Mouse (Mus musculus): ENCODE results near the gene Dennd5a. TPM values are rescaled to one million over a fixed set of nuclear protein-coding genes. Genes with fewer than 3 reads are reported as not detected.
A peak's percentile ranks its signal among the peaks of the same experiment; 100 is the strongest.

The Dennd5a gene
- total RNA-seq, 2 experiments from 2014 or later, result 131 to 144 TPM

- DNase-seq, result no peak
These were observed 3.4 kb upstream of the Dennd5a start for GRCm38 (mm10) chr7:109963707-109964106.

GRCm38 (mm10) chr7:109962596-109962995 lies 2.3 kb upstream of the Dennd5a start:
- no peak for DNase-seq

GRCm38 (mm10) chr7:109961570-109961969 lies 1.3 kb upstream of the Dennd5a start:
- no peak for DNase-seq

- no peak for DNase-seq
These were observed 414 bp upstream of the Dennd5a start for GRCm38 (mm10) chr7:109960613-109961154.

GRCm38 (mm10) chr7:109958843-109959715 lies 1.2 kb downstream of the Dennd5a start:
- no peak for DNase-seq

GRCm38 (mm10) chr7:109957996-109958789 lies 2.1 kb downstream of the Dennd5a start:
- no peak for DNase-seq

- DNase-seq, result peak; percentile 53
These were observed 5.5 kb downstream of the Dennd5a start for GRCm38 (mm10) chr7:109954622-109955401.

GRCm38 (mm10) chr7:109951297-109951696 lies 9.0 kb downstream of the Dennd5a start:
- no peak for DNase-seq

- no peak for DNase-seq
These were observed 15.7 kb downstream of the Dennd5a start for GRCm38 (mm10) chr7:109944421-109945034.

- DNase-seq, result no peak
These were observed 30.6 kb downstream of the Dennd5a start for GRCm38 (mm10) chr7:109929628-109930027.

- DNase-seq, result no peak
These were observed 31.9 kb downstream of the Dennd5a start for GRCm38 (mm10) chr7:109928365-109928764.

- DNase-seq, result no peak
These were observed 35.3 kb downstream of the Dennd5a start for GRCm38 (mm10) chr7:109924965-109925364.

- DNase-seq, result no peak
These were observed 37.4 kb downstream of the Dennd5a start for GRCm38 (mm10) chr7:109922889-109923288.

- DNase-seq, result no peak
These were observed 54.1 kb downstream of the Dennd5a start for GRCm38 (mm10) chr7:109906165-109906564.

- no peak for DNase-seq
These were observed 59.3 kb downstream of the Dennd5a start for GRCm38 (mm10) chr7:109900921-109901320.

GRCm38 (mm10) chr7:109898911-109899310 lies 61.4 kb downstream of the Dennd5a start:
- DNase-seq, result peak; percentile 49

- peak; percentile 83 for DNase-seq
These were observed 67.7 kb downstream of the Dennd5a start for GRCm38 (mm10) chr7:109892530-109892929.

- DNase-seq, result no peak
These were observed 68.5 kb downstream of the Dennd5a start for GRCm38 (mm10) chr7:109891786-109892185.

- DNase-seq, result no peak
These were observed 70.0 kb downstream of the Dennd5a start for GRCm38 (mm10) chr7:109890256-109890655.

- no peak for DNase-seq
These were observed 71.0 kb downstream of the Dennd5a start for GRCm38 (mm10) chr7:109889300-109889699.

- no peak for DNase-seq
These were observed 74.0 kb downstream of the Dennd5a start for GRCm38 (mm10) chr7:109886249-109886648.

- no peak for DNase-seq
These were observed 77.7 kb downstream of the Dennd5a start for GRCm38 (mm10) chr7:109882574-109882973.

Data from adrenal gland, postnatal 10 days (tissue).